Mouse (Mus musculus) lung, postnatal 4 days (tissue): Measurements from ENCODE around the gene Gpr152.
"Not testable (repeated sequence)": the region's sequence is repeated elsewhere in the genome, so short reads cannot be mapped to it uniquely, and the experiment has no call there.

Experiments used
- DNase-seq, 2 experiments: peaks; one replicate each; pipeline ENCODE4 v3.0.0; 2021

The Gpr152 gene

GRCm38 (mm10) chr19:4131075-4131474, 8.5 kb upstream of the Gpr152 start:
- no peak for DNase-seq

- DNase-seq = no peak
These were observed 7.8 kb upstream of the Gpr152 start for GRCm38 (mm10) chr19:4131768-4132167.

- no peak for DNase-seq
These were observed 5.2 kb upstream of the Gpr152 start for GRCm38 (mm10) chr19:4134354-4134753.

GRCm38 (mm10) chr19:4135229-4135962, 4.2 kb upstream of the Gpr152 start:
- not testable (repeated sequence) for DNase-seq

GRCm38 (mm10) chr19:4135963-4136345, 3.6 kb upstream of the Gpr152 start:
- DNase-seq = not testable (repeated sequence)

GRCm38 (mm10) chr19:4136463-4136862, 3.1 kb upstream of the Gpr152 start:
- DNase-seq = no peak

GRCm38 (mm10) chr19:4137913-4138312, 1.7 kb upstream of the Gpr152 start:
- DNase-seq = no peak

- no peak for DNase-seq
These were observed 560 bp downstream of the Gpr152 start for GRCm38 (mm10) chr19:4140147-4140546.

- DNase-seq = peak in 1 of 2 experiments; percentile 44
These were observed 3.0 kb downstream of the Gpr152 start for GRCm38 (mm10) chr19:4142416-4143173.

- no peak for DNase-seq
These were observed 4.2 kb downstream of the Gpr152 start, which contains the start of gene Cabp4 for GRCm38 (mm10) chr19:4143759-4144268. Cabp4 (minus strand) TSS chr19:4144033.

GRCm38 (mm10) chr19:4144550-4145498, 5.2 kb downstream of the Gpr152 start:
- DNase-seq = peak in 1 of 2 experiments; percentile 60

GRCm38 (mm10) chr19:4145936-4146335, 6.3 kb downstream of the Gpr152 start:
- no peak for DNase-seq

GRCm38 (mm10) chr19:4146366-4147021, 6.9 kb downstream of the Gpr152 start:
- no peak for DNase-seq

GRCm38 (mm10) chr19:4147022-4147405, 7.4 kb downstream of the Gpr152 start:
- DNase-seq = peak in 1 of 2 experiments; percentile 51

GRCm38 (mm10) chr19:4147782-4148490, 8.3 kb downstream of the Gpr152 start:
- DNase-seq = no peak

- peak; percentile 98 to 99 for DNase-seq
These were observed 8.9 kb downstream of the Gpr152 start, which contains the start of gene Coro1b for GRCm38 (mm10) chr19:4148491-4148806. Coro1b (plus strand) TSS chr19:4148619.

GRCm38 (mm10) chr19:4148819-4149218, 9.2 kb downstream of the Gpr152 start:
- DNase-seq = no peak

- DNase-seq = no peak
These were observed 9.7 kb downstream of the Gpr152 start for GRCm38 (mm10) chr19:4149283-4149682.

- DNase-seq = no peak
These were observed 10.3 kb downstream of the Gpr152 start for GRCm38 (mm10) chr19:4149764-4150461.

- DNase-seq = no peak
These were observed 11.2 kb downstream of the Gpr152 start for GRCm38 (mm10) chr19:4150567-4151487.
